Mouse (Mus musculus) olfactory bulb, adult 2 months (tissue): Measurements from ENCODE around the gene Zcchc2.

Experiments
- CTCF ChIP-seq: fragments of 200-500 bp; IDR thresholded peaks from 2 replicates; pipeline ENCODE4 v1.5.1; 2012; ENCODE audit warnings: low read depth, mild to moderate bottlenecking, low read length, moderate library complexity; ENCODE audit not compliant: insufficient read depth
- POLR2A ChIP-seq: fragments of 200-500 bp; IDR thresholded peaks from 2 replicates; pipeline ENCODE4 v1.6.1; 2012; ENCODE audit warnings: mild to moderate bottlenecking, low read depth, low read length, moderate library complexity; ENCODE audit not compliant: insufficient read depth

DNA sequence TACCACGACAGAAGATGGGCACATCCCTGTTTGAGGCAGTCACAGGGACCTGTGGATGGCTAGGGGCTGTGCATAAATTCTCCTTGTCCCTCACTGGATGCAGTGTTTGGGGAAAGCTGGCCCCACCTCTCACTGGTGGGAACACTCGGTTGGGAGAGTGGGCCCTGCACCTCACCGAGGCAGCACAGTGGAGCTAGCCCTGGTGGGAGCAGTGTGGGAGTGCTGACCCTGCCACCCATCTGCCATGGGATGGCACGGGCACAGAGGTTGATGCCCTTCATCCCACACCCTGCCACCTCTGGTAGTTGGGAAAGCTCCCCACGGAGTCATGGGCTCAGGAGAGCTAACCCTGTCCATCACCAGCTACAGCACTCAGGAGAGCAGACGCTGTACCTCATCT lies 41.9 kb upstream of the Zcchc2 start:
- TF ChIP-seq CTCF = no peak
- TF ChIP-seq POLR2A = no peak
